Mouse (Mus musculus) kidney, embryonic 16.5 days (tissue): ENCODE measurements around the gene Pitpnc1. TPM values are rescaled to one million over a fixed set of nuclear protein-coding genes. Genes with fewer than 3 reads are reported as not detected.

Source experiments
- ATAC-seq: fragments of 200-750 bp; cut with Nextera tagmentation; 2 replicates; pipeline ENCODE4 v1.8.0; 2017; ENCODE audit warnings: moderate TSS enrichment; ENCODE audit not compliant: low FRiP score, low TSS enrichment
- H3K27ac ChIP-seq: fragments of 300-500 bp; sonication (generic); 2 replicates; pipeline ENCODE4 v1.5.1; 2014; ENCODE audit warnings: low read length
- H3K27me3 ChIP-seq: fragments of 300-500 bp; sonication (generic); 2 replicates; pipeline ENCODE4 v1.6.1; 2014; ENCODE audit warnings: low read length, control low read depth, mixed read lengths; ENCODE audit not compliant: insufficient read depth
- H3K36me3 ChIP-seq: fragments of 300-500 bp; sonication (generic); 2 replicates; pipeline ENCODE4 v1.6.1; 2014; ENCODE audit warnings: low read length, control low read depth, mixed read lengths; ENCODE audit not compliant: insufficient read depth
- H3K4me1 ChIP-seq: fragments of 300-500 bp; sonication (generic); 2 replicates; pipeline ENCODE4 v1.6.1; 2014; ENCODE audit warnings: low read length, control low read depth, mixed read lengths; ENCODE audit not compliant: insufficient read depth
- H3K4me2 ChIP-seq: fragments of 300-500 bp; sonication (generic); replicated peaks from 2 replicates; pipeline ENCODE4 v1.6.1; 2014; ENCODE audit warnings: low read depth, low read length
- H3K4me3 ChIP-seq: fragments of 300-500 bp; sonication (generic); 2 replicates; pipeline ENCODE4 v1.5.1; 2014; ENCODE audit warnings: mild to moderate bottlenecking, low read length
- H3K9ac ChIP-seq: fragments of 300-500 bp; sonication (generic); replicated peaks from 2 replicates; pipeline ENCODE4 v1.6.1; 2014; ENCODE audit warnings: low read length
- H3K9me3 ChIP-seq: fragments of 300-500 bp; sonication (generic); 2 replicates; pipeline ENCODE4 v1.6.1; 2016; ENCODE audit warnings: low read length, control low read depth
- whole genome bisulfite sequencing: fragments of 180-500 bp; shearing (Covaris S2); extraction: QIAGEN DNeasy Blood & Tissue Kit; methylation state at CpG from one replicate; pipeline ENCODE4 v1.1.7; 2014; 5-methylcytosine and 5-hydroxymethylcytosine counted together
- polyA plus RNA-seq: library from polyadenylated mRNA; unstranded; fragments of >200 nt; fragmentation: Nextera tagmentation; extraction: Ambion mirVana; gene quantifications from 2 replicates; pipeline ENCODE4 v1.2.1, GENCODE M21; 2015

Pitpnc1 gene
- polyA plus RNA-seq, 1 experiment from 2014 or later = 21.5 TPM

- 97% methylated on average over 3 of the region's 3 CpGs for WGBS
- Histone ChIP-seq H3K27me3 (no peaks in the 10 kb centered on the region), H3K9me3 (peaks cover 8% of the 10 kb centered on the region; the same call in 1 of the 2 replicates), H3K4me3 (no peak overlapping the region), H3K27ac (no peak overlapping the region), H3K9ac (no peak overlapping the region), H3K4me2 (no peak overlapping the region), H3K4me1 (peaks cover 2% of the 10 kb centered on the region), H3K36me3 (peaks cover 4% of the 10 kb centered on the region; the same call in 1 of the 2 replicates)
- ATAC-seq = no peak
These were observed 203.0 kb downstream of the Pitpnc1 start for GRCm38 (mm10) chr11:107267522-107267921.

GRCm38 (mm10) chr11:107265861-107266260, 204.6 kb downstream of the Pitpnc1 start:
- Histone ChIP-seq H3K4me3 (no peak overlapping the region), H3K4me2 (no peak overlapping the region), H3K4me1 (no peaks in the 10 kb centered on the region), H3K27ac (no peak overlapping the region), H3K9ac (no peak overlapping the region), H3K27me3 (no peaks in the 10 kb centered on the region), H3K9me3 (peaks cover 8% of the 10 kb centered on the region; the same call in 1 of the 2 replicates), H3K36me3 (peaks cover 4% of the 10 kb centered on the region; the same call in 1 of the 2 replicates)
- no peak for ATAC-seq
- WGBS = 91% methylated on average over 4 of the region's 4 CpGs

GRCm38 (mm10) chr11:107264889-107265615, 205.4 kb downstream of the Pitpnc1 start:
- ATAC-seq = no peak
- WGBS = 72% methylated on average over 20 of the region's 20 CpGs
- H3K27ac ChIP-seq = no peak overlapping the region

GRCm38 (mm10) chr11:107263838-107264237, 206.7 kb downstream of the Pitpnc1 start:
- Histone ChIP-seq H3K27ac (no peak overlapping the region), H3K9me3 (peaks cover 8% of the 10 kb centered on the region; the same call in 1 of the 2 replicates), H3K27me3 (no peaks in the 10 kb centered on the region), H3K4me2 (no peak overlapping the region), H3K4me3 (no peak overlapping the region), H3K9ac (no peak overlapping the region), H3K36me3 (peaks cover 4% of the 10 kb centered on the region; the same call in 1 of the 2 replicates), H3K4me1 (no peaks in the 10 kb centered on the region)
- WGBS = 81% methylated on average over 9 of the region's 9 CpGs
- no peak for ATAC-seq

More at GRCm38 (mm10) chr11:107264889-107265615, 205.4 kb downstream of the Pitpnc1 start:
- Histone ChIP-seq H3K9ac (no peak overlapping the region), H3K36me3 (peaks cover 4% of the 10 kb centered on the region; the same call in 1 of the 2 replicates), H3K4me3 (no peak overlapping the region), H3K9me3 (peaks cover 8% of the 10 kb centered on the region; the same call in 1 of the 2 replicates), H3K27me3 (no peaks in the 10 kb centered on the region), H3K4me1 (no peaks in the 10 kb centered on the region), H3K4me2 (no peak overlapping the region)

GRCm38 (mm10) chr11:107259428-107259827, 211.1 kb downstream of the Pitpnc1 start:
- no peaks in the 10 kb centered on the region for H3K36me3 ChIP-seq
- no peak overlapping the region for H3K27ac ChIP-seq
- no peak overlapping the region for H3K4me3 ChIP-seq
- 89% methylated on average over 7 of the region's 7 CpGs for WGBS
- no peak overlapping the region for H3K9ac ChIP-seq
- no peaks in the 10 kb centered on the region for H3K27me3 ChIP-seq
- no peaks in the 10 kb centered on the region for H3K9me3 ChIP-seq
- H3K4me1 ChIP-seq = no peaks in the 10 kb centered on the region
- no peak overlapping the region for H3K4me2 ChIP-seq
- no peak for ATAC-seq

- Histone ChIP-seq H3K4me2 (no peak overlapping the region), H3K9ac (no peak overlapping the region), H3K27me3 (no peaks in the 10 kb centered on the region), H3K4me1 (no peaks in the 10 kb centered on the region), H3K9me3 (no peaks in the 10 kb centered on the region), H3K4me3 (no peak overlapping the region), H3K27ac (no peak overlapping the region), H3K36me3 (peaks cover 13% of the 10 kb centered on the region)
- 71% methylated on average over 11 of the region's 11 CpGs for WGBS
- ATAC-seq = no peak; the same call in 1 of the 2 replicates
These were observed 215.3 kb downstream of the Pitpnc1 start for GRCm38 (mm10) chr11:107255185-107255584.

DNA sequence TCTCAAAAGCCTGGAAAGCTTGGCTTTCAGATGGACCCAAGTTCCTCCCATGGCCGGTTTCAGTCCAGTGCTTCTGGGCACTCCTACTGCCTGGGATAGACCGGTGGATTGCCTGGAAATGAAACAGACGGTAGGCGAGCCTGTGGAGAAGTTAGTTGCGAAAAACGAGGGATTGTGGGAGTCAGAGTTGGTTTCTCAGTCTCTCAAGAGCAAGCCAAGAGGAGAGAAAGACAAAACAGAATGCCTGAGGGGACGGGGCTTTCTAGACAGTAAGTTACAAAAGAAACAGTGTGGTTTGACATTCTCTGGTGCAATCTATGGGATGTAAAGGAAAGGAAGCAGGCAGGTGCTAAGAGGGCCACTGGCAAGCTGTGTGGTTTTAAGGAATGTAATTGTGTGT, 216.3 kb downstream of the Pitpnc1 start:
- no peaks in the 10 kb centered on the region for H3K4me1 ChIP-seq
- WGBS = 76% methylated on average over 7 of the region's 7 CpGs
- H3K9ac ChIP-seq = no peak overlapping the region
- no peaks in the 10 kb centered on the region for H3K27me3 ChIP-seq
- no peak overlapping the region for H3K4me3 ChIP-seq
- H3K4me2 ChIP-seq = no peak overlapping the region
- peaks cover 13% of the 10 kb centered on the region for H3K36me3 ChIP-seq
- no peaks in the 10 kb centered on the region for H3K9me3 ChIP-seq
- no peak overlapping the region for H3K27ac ChIP-seq
- ATAC-seq = no peak

DNA sequence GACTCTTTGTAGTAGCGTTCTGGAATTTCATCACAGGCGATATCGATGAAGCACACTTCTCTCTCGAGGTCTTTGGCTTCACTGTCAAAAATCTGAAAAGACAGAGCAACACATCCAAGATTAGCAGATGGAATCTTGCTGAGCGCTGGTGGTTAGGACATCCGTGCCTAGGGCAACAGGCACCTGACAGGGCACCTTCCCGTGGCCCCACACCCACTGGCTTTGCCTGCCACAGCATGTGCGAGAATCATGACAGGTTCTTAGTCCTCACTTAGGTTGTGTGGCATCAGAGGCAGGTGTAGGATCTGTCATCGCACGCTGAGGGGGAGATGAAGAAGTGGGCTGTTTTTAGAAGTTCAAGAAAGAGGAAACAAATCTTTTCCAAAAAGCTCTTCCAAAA, 218.5 kb downstream of the Pitpnc1 start:
- no peak for ATAC-seq
- peaks cover 16% of the 10 kb centered on the region for H3K36me3 ChIP-seq
- H3K9ac ChIP-seq = no peak overlapping the region
- H3K27me3 ChIP-seq = no peaks in the 10 kb centered on the region
- H3K4me2 ChIP-seq = no peak overlapping the region
- H3K9me3 ChIP-seq = no peaks in the 10 kb centered on the region
- H3K27ac ChIP-seq = no peak overlapping the region
- H3K4me3 ChIP-seq = no peak overlapping the region
- no peaks in the 10 kb centered on the region for H3K4me1 ChIP-seq
- WGBS = 95% methylated on average over 10 of the region's 10 CpGs

DNA sequence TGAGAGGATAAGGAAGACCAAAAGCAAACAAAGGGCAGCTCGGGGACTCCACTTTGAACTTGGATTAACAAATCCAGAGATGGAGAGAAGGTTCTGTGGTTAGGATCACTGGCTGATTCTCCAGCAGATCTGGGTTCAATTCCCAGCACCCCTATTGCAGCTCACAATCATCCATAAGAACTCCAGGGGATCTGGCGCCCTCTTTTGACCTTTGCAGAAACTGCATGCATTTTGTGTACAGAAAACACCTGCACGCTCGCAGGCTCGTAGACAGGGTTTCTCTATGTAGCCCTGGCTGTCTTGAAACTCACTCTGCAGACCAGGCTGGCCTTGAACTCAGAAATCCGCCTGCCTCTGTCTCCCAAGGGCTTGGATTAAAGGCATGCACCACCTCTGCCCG, 219.0 kb downstream of the Pitpnc1 start:
- Histone ChIP-seq H3K4me3 (no peak overlapping the region), H3K9ac (no peak overlapping the region), H3K36me3 (peaks cover 16% of the 10 kb centered on the region), H3K4me2 (no peak overlapping the region), H3K27ac (no peak overlapping the region), H3K4me1 (no peaks in the 10 kb centered on the region), H3K9me3 (no peaks in the 10 kb centered on the region), H3K27me3 (no peaks in the 10 kb centered on the region)
- ATAC-seq = no peak
- 89% methylated on average over 7 of the region's 7 CpGs for WGBS

GRCm38 (mm10) chr11:107250882-107251281, 219.6 kb downstream of the Pitpnc1 start:
- H3K9me3 ChIP-seq = no peaks in the 10 kb centered on the region
- no peak overlapping the region for H3K27ac ChIP-seq
- H3K27me3 ChIP-seq = no peaks in the 10 kb centered on the region
- ATAC-seq = no peak
- peaks cover 17% of the 10 kb centered on the region for H3K36me3 ChIP-seq
- H3K4me1 ChIP-seq = no peaks in the 10 kb centered on the region
- H3K4me2 ChIP-seq = no peak overlapping the region
- WGBS = 92% methylated on average over 8 of the region's 8 CpGs
- H3K9ac ChIP-seq = no peak overlapping the region
- no peak overlapping the region for H3K4me3 ChIP-seq
